Comparison of ENCODE assay signal across 24 mouse cellular contexts in genomic region chr9:29960236-29960635, GRCm38 (mm10). TPM values are rescaled to one million over a fixed set of nuclear protein-coding genes. Genes with fewer than 3 reads are reported as not detected.
DNase-seq lines count a peak whose midpoint lies in the region; ATAC-seq lines count a peak whose summit lies in the region.
"Had no signal": no experiment of that assay in that cellular context is flagged by ENCODE, and none has a peak within 500 bp of the region (broad histone marks: within the 10 kb centered on the region; RNA-seq: fewer than 3 reads in every experiment).

No protein-coding gene starts in this region.

- WGBS in hindbrain, embryonic 12.5 days, result 29% methylated on average over 3 of the region's 3 CpGs
- WGBS in hindbrain, embryonic 11.5 days, result 37% methylated on average over 3 of the region's 3 CpGs
- WGBS in forebrain, embryonic 12.5 days, result 17% methylated on average over 3 of the region's 3 CpGs
- 25% methylated on average over 3 of the region's 3 CpGs for WGBS in hindbrain, embryonic 16.5 days
- WGBS in neural tube, embryonic 13.5 days, result 34% methylated on average over 3 of the region's 3 CpGs

- H3K4me3 ChIP-seq in hindbrain, embryonic 12.5 days, result no peak overlapping the region
- no peak overlapping the region for H3K4me3 ChIP-seq in hindbrain, embryonic 11.5 days (ENCODE audit: low read depth, low read length)
- H3K4me3 ChIP-seq in forebrain, embryonic 12.5 days (replicated peaks), result no peak overlapping the region
- H3K4me3 ChIP-seq in hindbrain, embryonic 16.5 days (ENCODE audit: low read length), result peak overlapping the region; percentile 56
- peak overlapping the region; percentile 49 for H3K4me3 ChIP-seq in neural tube, embryonic 13.5 days
- H3K4me3 ChIP-seq: embryonic facial prominence, embryonic 12.5 days; heart, embryonic 13.5 days; limb, embryonic 13.5 days; myocyte had no signal

- no peak for DNase-seq in hindbrain, embryonic 11.5 days (ENCODE audit: low spot score)
- DNase-seq in adrenal gland, adult 2 months, result no peak
- DNase-seq in heart, adult 18-20 months, result no peak
- DNase-seq: adrenal gland, adult 8-10 months; cerebellum, adult 11-12 months; cerebellum, postnatal 36 days; heart, postnatal 36 days; right cerebral cortex, postnatal 25 days; thymus, postnatal 14 days had no signal

- ATAC-seq in hindbrain, embryonic 12.5 days (ENCODE audit: low FRiP score), result no peak
- ATAC-seq in hindbrain, embryonic 11.5 days (ENCODE audit: low FRiP score), result no peak
- no peak for ATAC-seq in forebrain, embryonic 12.5 days (ENCODE audit: low FRiP score)
- ATAC-seq in hindbrain, embryonic 16.5 days, result no peak
- no peak for ATAC-seq in neural tube, embryonic 13.5 days (ENCODE audit: low read depth)
- ATAC-seq: intestine, embryonic 16.5 days; lung, postnatal 0 days had no signal

- H3K36me3 ChIP-seq in hindbrain, embryonic 12.5 days, result no peaks in the 10 kb centered on the region
- H3K36me3 ChIP-seq in hindbrain, embryonic 11.5 days (ENCODE audit: control insufficient read depth, insufficient read depth, low read length), result no peaks in the 10 kb centered on the region
- H3K36me3 ChIP-seq in forebrain, embryonic 12.5 days (replicated peaks), result no peaks in the 10 kb centered on the region
- no peaks in the 10 kb centered on the region for H3K36me3 ChIP-seq in hindbrain, embryonic 16.5 days (ENCODE audit: control insufficient read depth, insufficient read depth, low read length)
- no peaks in the 10 kb centered on the region for H3K36me3 ChIP-seq in neural tube, embryonic 13.5 days
- H3K36me3 ChIP-seq: embryonic facial prominence, embryonic 12.5 days; heart, embryonic 13.5 days; limb, embryonic 13.5 days had no signal

- H3K4me2 ChIP-seq in hindbrain, embryonic 12.5 days (replicated peaks), result peak overlapping the region; percentile 85; the same call in 1 of the 2 replicates
- H3K4me2 ChIP-seq in hindbrain, embryonic 11.5 days (replicated peaks; ENCODE audit: low read depth, low read length), result no peak overlapping the region
- H3K4me2 ChIP-seq in forebrain, embryonic 12.5 days, result peak overlapping the region; percentile 8; the same call in 1 of the 2 replicates
- H3K4me2 ChIP-seq in hindbrain, embryonic 16.5 days (ENCODE audit: low read length), result peak overlapping the region; percentile 72
- H3K4me2 ChIP-seq in neural tube, embryonic 13.5 days, result peak overlapping the region; percentile 69
- H3K4me2 ChIP-seq: embryonic facial prominence, embryonic 12.5 days; heart, embryonic 13.5 days; limb, embryonic 13.5 days had no signal

- H3K9ac ChIP-seq in hindbrain, embryonic 12.5 days, result no peak overlapping the region
- H3K9ac ChIP-seq in hindbrain, embryonic 11.5 days (ENCODE audit: low read depth, low read length), result no peak overlapping the region
- no peak overlapping the region for H3K9ac ChIP-seq in forebrain, embryonic 12.5 days
- peak overlapping the region; percentile 45 for H3K9ac ChIP-seq in hindbrain, embryonic 16.5 days (ENCODE audit: low read depth, low read length)
- peak overlapping the region; percentile 52 for H3K9ac ChIP-seq in neural tube, embryonic 13.5 days
- H3K9ac ChIP-seq: embryonic facial prominence, embryonic 12.5 days; heart, embryonic 13.5 days; limb, embryonic 13.5 days; liver, embryonic 14.5 days had no signal

- H3K4me1 ChIP-seq in hindbrain, embryonic 12.5 days, result peaks cover 29% of the 10 kb centered on the region
- H3K4me1 ChIP-seq in hindbrain, embryonic 11.5 days (replicated peaks; ENCODE audit: control insufficient read depth, insufficient read depth, low read length), result 0 out of 2 replicates have a peak, but pooled peaks cover 2% of the 10 kb centered on the region
- H3K4me1 ChIP-seq in forebrain, embryonic 12.5 days, result peaks cover 25% of the 10 kb centered on the region
- H3K4me1 ChIP-seq in hindbrain, embryonic 16.5 days (ENCODE audit: control insufficient read depth, insufficient read depth, low read depth, low read length), result peaks cover 29% of the 10 kb centered on the region
- peaks cover 46% of the 10 kb centered on the region for H3K4me1 ChIP-seq in neural tube, embryonic 13.5 days (replicated peaks)

- H3K9me3 ChIP-seq in hindbrain, embryonic 12.5 days (replicated peaks), result no peaks in the 10 kb centered on the region
- no peaks in the 10 kb centered on the region for H3K9me3 ChIP-seq in hindbrain, embryonic 11.5 days (ENCODE audit: control insufficient read depth, low read length)
- no peaks in the 10 kb centered on the region for H3K9me3 ChIP-seq in forebrain, embryonic 12.5 days
- no peaks in the 10 kb centered on the region for H3K9me3 ChIP-seq in hindbrain, embryonic 16.5 days (ENCODE audit: control insufficient read depth, low read length)
- H3K9me3 ChIP-seq in neural tube, embryonic 13.5 days, result no peaks in the 10 kb centered on the region
- H3K9me3 ChIP-seq: embryonic facial prominence, embryonic 12.5 days; heart, embryonic 13.5 days; limb, embryonic 13.5 days had no signal

- no peak overlapping the region for H3K27ac ChIP-seq in hindbrain, embryonic 12.5 days
- H3K27ac ChIP-seq in hindbrain, embryonic 11.5 days (ENCODE audit: low read depth, low read length), result no peak overlapping the region
- H3K27ac ChIP-seq in forebrain, embryonic 12.5 days, result no peak overlapping the region
- H3K27ac ChIP-seq in hindbrain, embryonic 16.5 days (ENCODE audit: low read depth, low read length), result peak overlapping the region; percentile 67
- 0 out of 2 replicates have a peak overlapping the region, but pooled peaks have one; percentile 9 for H3K27ac ChIP-seq in neural tube, embryonic 13.5 days (replicated peaks)
- H3K27ac ChIP-seq: embryonic facial prominence, embryonic 12.5 days; heart, embryonic 13.5 days; kidney, postnatal 0 days; limb, embryonic 13.5 days; liver, embryonic 14.5 days; stomach, postnatal 0 days had no signal

- peaks cover 10% of the 10 kb centered on the region for H3K27me3 ChIP-seq in hindbrain, embryonic 12.5 days
- H3K27me3 ChIP-seq in hindbrain, embryonic 11.5 days (ENCODE audit: control insufficient read depth, insufficient read depth, low read length), result 0 out of 2 replicates have a peak, but pooled peaks cover 3% of the 10 kb centered on the region
- H3K27me3 ChIP-seq in forebrain, embryonic 12.5 days, result peaks cover 41% of the 10 kb centered on the region
- no peaks in the 10 kb centered on the region for H3K27me3 ChIP-seq in hindbrain, embryonic 16.5 days (replicated peaks; ENCODE audit: control insufficient read depth, insufficient read depth, low read length)
- peaks cover 8% of the 10 kb centered on the region; the same call in 1 of the 2 replicates for H3K27me3 ChIP-seq in neural tube, embryonic 13.5 days
- H3K27me3 ChIP-seq: CH12.LX had no signal

RNA-seq across cellular contexts. Expression of gene Ntm, which starts 2.7 kb away (rescaled TPM):
- 61.3 and 62.8 TPM in 2 replicates for polyA plus RNA-seq in hindbrain, embryonic 12.5 days (2016; fragmentation: Nextera tagmentation; extraction: Ambion mirVana)
- 27.0 and 30.6 TPM in 2 replicates for polyA plus RNA-seq in hindbrain, embryonic 11.5 days (2014; fragmentation: Nextera tagmentation; extraction: Ambion mirVana)
- polyA plus RNA-seq in forebrain, embryonic 12.5 days (2016; fragmentation: Nextera tagmentation; extraction: Ambion mirVana), result 34.6 and 38.2 TPM in 2 replicates
- 244 and 264 TPM in 2 replicates for polyA plus RNA-seq in hindbrain, embryonic 16.5 days (2015; fragmentation: Nextera tagmentation; extraction: Ambion mirVana)
- 150 and 151 TPM in 2 replicates for polyA plus RNA-seq in neural tube, embryonic 13.5 days (2015; fragmentation: Nextera tagmentation; extraction: Ambion mirVana)
- under 1 TPM; 0.55 to 0.98 TPM for total RNA-seq in adrenal gland, adult 2 months (2021)
- polyA plus RNA-seq in adrenal gland, adult 2 months (2012; rRNA removed), result 0.15 and 0.25 TPM in 2 replicates
- total RNA-seq in heart, adult 18-20 months (2021), result 1 to 10 TPM; 2.2 TPM
- total RNA-seq: CH12.LX; megakaryocyte, adult 5-6 weeks had no signal
- polyA plus RNA-seq: myocyte had no signal

Comparison
In these comparisons a context has a peak if more than half of its experiments do, and no peak if none do; other contexts are left out.
1. H3K27ac ChIP-seq: peak in hindbrain, embryonic 16.5 days (single experiment) and neural tube, embryonic 13.5 days (single experiment); none in hindbrain, embryonic 12.5 days (single experiment), hindbrain, embryonic 11.5 days (single experiment) and forebrain, embryonic 12.5 days (single experiment).
2. H3K4me3 ChIP-seq: peak in hindbrain, embryonic 16.5 days (single experiment) and neural tube, embryonic 13.5 days (single experiment); none in hindbrain, embryonic 12.5 days (single experiment), hindbrain, embryonic 11.5 days (single experiment) and forebrain, embryonic 12.5 days (single experiment).
3. H3K9ac ChIP-seq: peak in hindbrain, embryonic 16.5 days (single experiment) and neural tube, embryonic 13.5 days (single experiment); none in hindbrain, embryonic 12.5 days (single experiment), hindbrain, embryonic 11.5 days (single experiment) and forebrain, embryonic 12.5 days (single experiment).
4. RNA of gene Ntm, which starts 2.7 kb away (polyA plus RNA-seq): 244 to 264 TPM in hindbrain, embryonic 16.5 days, 150 to 151 TPM in neural tube, embryonic 13.5 days, 61.3 to 62.8 TPM in hindbrain, embryonic 12.5 days, 34.6 to 38.2 TPM in forebrain, embryonic 12.5 days and 27.0 to 30.6 TPM in hindbrain, embryonic 11.5 days; 0.15 to 0.25 TPM in adrenal gland, adult 2 months; every median in the first group is over 10 times any median in the second.